Mouse (Mus musculus) cerebellum, adult 2 months (tissue): Measurements from ENCODE around the gene Muc4.

ENCODE experiments used
- CTCF ChIP-seq: fragments of 200-500 bp; IDR thresholded peaks from 2 replicates; pipeline ENCODE4 v1.5.1; 2011; ENCODE audit warnings: low read depth, mild to moderate bottlenecking, control low read depth, low read length, moderate library complexity, borderline replicate concordance; ENCODE audit not compliant: insufficient read depth
- POLR2A ChIP-seq: fragments of 200-500 bp; IDR thresholded peaks from 2 replicates; pipeline ENCODE4 v1.6.1; 2011; ENCODE audit warnings: low read length, control low read depth, borderline replicate concordance; ENCODE audit not compliant: insufficient read depth

GRCm38 (mm10) chr16:32710426-32711070, 25.1 kb upstream of the Muc4 start:
- no peak for TF ChIP-seq CTCF
- no peak for TF ChIP-seq POLR2A
